Mouse (Mus musculus) stomach, postnatal 0 days (tissue): ENCODE results near the gene Prcd. TPM values are rescaled to one million over a fixed set of nuclear protein-coding genes. Genes with fewer than 3 reads are reported as not detected.

ENCODE experiments used
- ATAC-seq: fragments of 200-750 bp; cut with Nextera tagmentation; 2 replicates; pipeline ENCODE4 v1.8.0; 2017; ENCODE audit not compliant: low FRiP score, low TSS enrichment
- DNase-seq: peaks from one replicate; pipeline ENCODE4 v3.0.0-alpha.2; 2016; ENCODE audit warnings: low spot score
- H3K27ac ChIP-seq: fragments of 300-500 bp; sonication (generic); replicated peaks from 2 replicates; pipeline ENCODE4 v1.5.1; 2014; ENCODE audit warnings: mild to moderate bottlenecking, control low read depth
- H3K27me3 ChIP-seq: fragments of 300-500 bp; sonication (generic); 2 replicates; pipeline ENCODE4 v1.6.1; 2014; ENCODE audit warnings: low read length; ENCODE audit not compliant: control insufficient read depth, insufficient read depth
- H3K36me3 ChIP-seq: fragments of 300-500 bp; sonication (generic); 2 replicates; pipeline ENCODE4 v1.6.1; 2014; ENCODE audit warnings: low read length, mixed read lengths; ENCODE audit not compliant: control insufficient read depth, insufficient read depth
- H3K4me1 ChIP-seq: fragments of 300-500 bp; sonication (generic); replicated peaks from 2 replicates; pipeline ENCODE4 v1.6.1; 2014; ENCODE audit warnings: antibody characterized with exemption; ENCODE audit not compliant: control insufficient read depth, insufficient read depth
- H3K4me2 ChIP-seq: fragments of 300-500 bp; sonication (generic); replicated peaks from 2 replicates; pipeline ENCODE4 v1.6.1; 2014; ENCODE audit warnings: low read depth, mild to moderate bottlenecking, control low read depth, moderate library complexity
- H3K4me3 ChIP-seq: fragments of 300-500 bp; sonication (generic); 2 replicates; pipeline ENCODE4 v1.5.1; 2014; ENCODE audit warnings: low read depth, low read length, control low read depth
- H3K9ac ChIP-seq: fragments of 300-500 bp; sonication (generic); 2 replicates; pipeline ENCODE4 v1.6.1; 2014; ENCODE audit warnings: mild to moderate bottlenecking, low read length, control low read depth, mixed read lengths
- H3K9me3 ChIP-seq: fragments of 300-500 bp; sonication (generic); 2 replicates; pipeline ENCODE4 v1.6.1; 2016; ENCODE audit warnings: low read length; ENCODE audit not compliant: control insufficient read depth
- CTCF ChIP-seq: IDR thresholded peaks from 2 replicates; pipeline ENCODE4 v1.5.1; 2016; ENCODE audit warnings: antibody characterized with exemption, low read depth, mild to moderate bottlenecking, moderate library complexity
- EP300 ChIP-seq: optimal IDR thresholded peaks from 2 replicates; pipeline ENCODE3; 2016; ENCODE audit warnings: antibody characterized with exemption
- WGBS: fragments of 180-500 bp; shearing (Covaris S2); extraction: QIAGEN DNeasy Blood & Tissue Kit; methylation state at CpG from one replicate; pipeline ENCODE4 v1.1.7; 2014; 5-methylcytosine and 5-hydroxymethylcytosine counted together
- polyA plus RNA-seq: library from polyadenylated mRNA; unstranded; fragments of >200 nt; fragmentation: Nextera tagmentation; extraction: Ambion mirVana; gene quantifications from 2 replicates; pipeline ENCODE4 v1.2.1, GENCODE M21; 2015

Prcd gene
- polyA plus RNA-seq, 1 experiment from 2014 or later, result 2.6 TPM

DNA sequence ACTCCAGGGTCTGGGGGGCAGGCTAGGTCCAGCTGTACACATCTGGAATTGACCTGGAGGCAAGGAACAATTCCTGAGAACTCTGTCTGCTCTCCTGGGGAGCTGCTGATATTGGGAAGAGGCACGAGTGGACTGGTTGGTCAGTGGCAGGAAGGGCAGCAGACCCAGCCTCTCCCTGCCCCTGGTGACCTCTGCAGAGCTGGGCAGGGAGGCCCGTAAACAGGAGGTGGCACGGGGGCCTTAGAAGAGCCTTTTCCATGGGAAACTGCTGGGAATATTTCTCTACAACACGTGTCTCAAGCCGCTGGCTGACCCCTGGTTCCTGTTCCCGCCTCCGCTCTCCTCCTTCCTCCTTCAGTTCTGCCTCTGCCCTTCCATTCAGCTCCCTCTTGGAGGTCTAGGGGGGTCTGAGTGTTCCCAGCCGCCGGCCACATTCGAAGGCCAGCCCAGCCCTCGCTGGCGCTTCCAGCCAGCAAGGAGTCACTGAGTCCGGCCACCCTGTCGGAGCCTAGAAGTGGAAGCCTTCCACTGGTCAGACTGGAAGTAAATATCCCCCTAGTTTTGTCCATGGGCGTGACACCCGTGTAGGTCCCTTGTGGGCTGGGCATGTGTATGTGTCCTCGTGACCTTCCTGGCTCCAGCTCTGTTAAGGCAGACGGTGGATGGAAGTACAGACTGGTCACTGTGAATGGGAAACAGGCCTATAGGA, 5.0 kb upstream of the Prcd start:
- H3K9ac ChIP-seq, result 0 out of 2 replicates have a peak overlapping the region, but pooled peaks have one; percentile 8
- H3K4me1 ChIP-seq, result peaks cover 6% of the 10 kb centered on the region
- peak; percentile 38; the same call in 1 of the 2 replicates for ATAC-seq

DNA sequence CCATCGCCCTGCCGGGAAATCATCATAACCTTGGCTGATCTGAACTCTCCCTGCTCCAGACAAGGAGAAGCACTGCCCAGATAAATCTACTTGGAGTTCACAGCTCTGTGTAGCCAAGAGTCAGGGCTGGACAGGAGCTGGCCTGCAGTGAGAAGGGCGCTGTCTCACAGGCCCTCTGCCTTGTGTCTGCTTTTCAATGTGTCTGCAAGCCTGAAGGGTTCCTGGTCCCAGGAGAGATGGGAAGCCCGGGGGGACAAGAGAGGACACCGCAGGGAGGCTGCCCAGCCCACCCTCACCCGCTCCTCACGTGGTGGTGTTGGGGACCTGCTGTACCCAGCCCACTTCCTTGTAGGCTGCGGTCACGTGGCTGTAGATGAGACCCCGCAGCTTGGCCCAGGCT, 4.4 kb upstream of the Prcd start:
- 63% methylated on average over 10 of the region's 10 CpGs for WGBS
- Histone ChIP-seq H3K9me3 (no peaks in the 10 kb centered on the region), H3K27ac (peak overlapping the region; percentile 84), H3K4me2 (no peak overlapping the region), H3K36me3 (no peaks in the 10 kb centered on the region), H3K27me3 (no peaks in the 10 kb centered on the region), H3K4me3 (no peak overlapping the region), H3K9ac (0 out of 2 replicates have a peak overlapping the region, but pooled peaks have one; percentile 8), H3K4me1 (peaks cover 6% of the 10 kb centered on the region)
- TF ChIP-seq EP300, result no peak
- no peak for TF ChIP-seq CTCF
- no peak for DNase-seq
- no peak for ATAC-seq

More for the DNA sequence above, 5.0 kb upstream of the Prcd start:
- Histone ChIP-seq H3K4me3 (no peak overlapping the region), H3K27ac (peak overlapping the region; percentile 84), H3K9me3 (no peaks in the 10 kb centered on the region), H3K36me3 (no peaks in the 10 kb centered on the region), H3K4me2 (no peak overlapping the region), H3K27me3 (no peaks in the 10 kb centered on the region)
- 44% methylated on average over 18 of the region's 18 CpGs for WGBS
- no peak for DNase-seq
- TF ChIP-seq EP300, result no peak
- TF ChIP-seq CTCF, result no peak

DNA sequence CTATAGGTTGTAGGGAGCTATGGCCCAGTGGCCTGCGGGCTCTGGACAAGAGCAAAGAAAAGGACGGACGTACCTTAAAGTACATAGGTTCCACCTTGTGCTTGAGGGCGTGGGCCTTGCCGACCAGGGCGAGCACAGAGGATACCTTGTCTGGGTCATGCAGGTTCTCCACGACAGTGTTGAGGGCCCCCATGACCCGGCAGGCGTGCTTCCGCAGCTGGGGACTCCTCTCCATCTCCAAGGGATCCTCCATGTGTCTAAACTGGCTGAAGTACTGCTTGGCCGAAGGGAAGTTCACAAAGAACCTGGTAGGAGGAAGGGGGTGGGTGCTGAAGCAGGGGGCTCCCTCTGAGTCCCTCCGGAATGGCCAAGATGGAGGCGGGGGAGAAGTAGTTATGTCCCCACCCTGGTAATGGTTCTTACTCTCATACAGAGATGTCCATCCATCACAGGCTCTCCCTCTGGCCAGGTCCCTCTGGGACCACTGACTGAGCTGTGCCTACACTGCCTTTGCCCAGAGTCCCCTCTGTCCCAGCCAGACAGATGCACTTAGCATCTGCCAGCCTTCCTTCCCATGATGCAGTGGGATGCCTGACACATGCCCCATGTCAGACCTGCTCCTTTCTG, 3.5 kb upstream of the Prcd start:
- Histone ChIP-seq H3K4me2 (no peak overlapping the region), H3K9me3 (no peaks in the 10 kb centered on the region), H3K4me3 (no peak overlapping the region), H3K9ac (no peak overlapping the region), H3K36me3 (no peaks in the 10 kb centered on the region), H3K27me3 (no peaks in the 10 kb centered on the region), H3K4me1 (peaks cover 6% of the 10 kb centered on the region), H3K27ac (no peak overlapping the region)
- ATAC-seq, result no peak
- DNase-seq, result no peak
- 89% methylated on average over 13 of the region's 13 CpGs for WGBS
- TF ChIP-seq EP300 (no peak), CTCF (no peak)

DNA sequence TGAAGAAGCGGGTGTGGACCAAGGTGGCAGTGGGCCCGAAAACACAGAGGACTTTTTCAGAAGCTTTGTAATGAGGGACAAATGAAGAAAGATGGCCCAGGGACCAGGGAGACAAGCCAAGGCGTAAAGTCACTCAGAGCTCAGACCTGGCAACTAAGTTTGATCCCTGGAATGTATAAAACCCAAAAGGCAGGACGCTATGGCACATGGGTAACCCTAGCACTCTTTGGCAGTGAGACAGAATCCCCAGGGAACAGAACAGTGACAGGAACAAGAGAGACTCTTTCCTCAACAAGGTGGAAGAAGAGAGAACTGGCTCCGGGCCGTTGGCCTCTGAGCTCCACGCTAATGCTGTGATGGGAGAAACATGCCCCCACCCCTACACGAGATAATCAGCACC, 2.5 kb upstream of the Prcd start:
- Histone ChIP-seq H3K9ac (no peak overlapping the region), H3K4me1 (peaks cover 6% of the 10 kb centered on the region), H3K9me3 (no peaks in the 10 kb centered on the region), H3K4me2 (no peak overlapping the region), H3K4me3 (no peak overlapping the region), H3K27me3 (no peaks in the 10 kb centered on the region), H3K27ac (no peak overlapping the region), H3K36me3 (no peaks in the 10 kb centered on the region)
- DNase-seq, result no peak
- WGBS, result 92% methylated on average over 8 of the region's 8 CpGs
- no peak for ATAC-seq
- no peak for TF ChIP-seq CTCF
- no peak for TF ChIP-seq EP300

DNA sequence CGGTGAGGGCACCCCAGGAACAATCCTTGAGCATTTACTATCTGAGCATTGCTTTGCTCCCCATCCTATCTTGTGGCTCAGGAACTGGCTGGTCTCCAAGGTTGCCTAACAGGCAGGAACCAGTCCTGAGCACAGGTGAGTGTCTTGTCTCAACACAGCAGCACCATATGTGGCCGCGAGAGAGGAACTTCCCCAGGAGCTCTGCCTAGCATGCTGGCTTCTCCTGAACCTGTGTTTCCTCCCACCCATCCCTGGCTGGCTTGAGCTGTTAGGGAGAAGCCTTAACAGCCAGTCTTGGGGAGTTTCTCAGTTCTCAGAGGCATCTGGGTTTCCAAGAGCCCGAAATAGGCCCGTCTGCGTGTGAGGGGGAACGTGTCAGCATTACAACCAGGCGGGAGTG, 2.0 kb upstream of the Prcd start:
- Histone ChIP-seq H3K27me3 (no peaks in the 10 kb centered on the region), H3K27ac (no peak overlapping the region), H3K4me2 (no peak overlapping the region), H3K4me1 (peaks cover 6% of the 10 kb centered on the region), H3K4me3 (no peak overlapping the region), H3K36me3 (no peaks in the 10 kb centered on the region), H3K9ac (no peak overlapping the region), H3K9me3 (no peaks in the 10 kb centered on the region)
- 78% methylated on average over 8 of the region's 8 CpGs for WGBS
- DNase-seq, result no peak
- ATAC-seq, result no peak
- TF ChIP-seq EP300, result no peak
- no peak for TF ChIP-seq CTCF
